Mouse (Mus musculus): ENCODE data around the gene Tubal3.

- TF ChIP-seq EP300 (IDR thresholded peaks at IDR 0.05; ENCODE audit: insufficient read depth, low read depth, low read length) (no peak), CTCF (IDR thresholded peaks at IDR 0.05; ENCODE audit: low read depth, low read length) (peak; percentile 32)
These were observed 33.3 kb downstream of the Tubal3 start for GRCm38 (mm10) chr13:3951198-3951914.
